Comparison of ENCODE assay signal across 16 mouse cellular contexts in the genomic region with DNA sequence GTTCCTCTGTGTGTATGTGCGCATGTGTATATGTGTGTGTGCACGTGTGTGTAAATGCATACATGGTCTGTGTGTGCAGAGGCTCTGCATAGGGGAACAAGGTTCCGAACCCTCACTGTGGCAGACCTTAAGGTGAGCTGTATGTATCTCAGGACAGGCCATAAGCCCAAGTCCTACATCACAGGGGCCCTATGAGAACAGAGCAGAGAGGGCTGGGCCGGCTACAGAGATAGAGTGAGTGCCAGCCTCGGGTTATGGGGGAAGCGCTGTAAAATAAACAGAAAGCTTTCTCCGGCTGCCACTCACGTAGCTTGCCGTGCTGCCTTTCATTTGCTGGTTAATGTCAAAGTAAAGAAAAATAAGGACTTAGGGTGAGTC. TPM values are rescaled to one million over a fixed set of nuclear protein-coding genes. Genes with fewer than 3 reads are reported as not detected.
DNase-seq lines count a peak whose midpoint lies in the region; ATAC-seq and TF ChIP-seq lines count a peak whose summit lies in the region.
"Had no signal": no experiment of that assay in that cellular context is flagged by ENCODE, and none has a peak within 500 bp of the region (broad histone marks: within the 10 kb centered on the region; RNA-seq: fewer than 3 reads in every experiment).

No protein-coding gene starts in this region.

- 53% methylated on average over 9 of the region's 9 CpGs for WGBS in heart, embryonic 12.5 days
- 60% methylated on average over 9 of the region's 9 CpGs for WGBS in heart, embryonic 11.5 days (ENCODE audit: insufficient replicate concordance)
- WGBS in lung, embryonic 16.5 days = 39% methylated on average over 9 of the region's 9 CpGs
- 44% methylated on average over 9 of the region's 9 CpGs for WGBS in intestine, embryonic 16.5 days
- WGBS in liver, embryonic 16.5 days (ENCODE audit: insufficient replicate concordance) = 72% methylated on average over 9 of the region's 9 CpGs
- WGBS in thymus, adult 2 months = 94% methylated on average over 9 of the region's 9 CpGs

- H3K4me3 ChIP-seq in heart, embryonic 12.5 days = no peak overlapping the region
- H3K4me3 ChIP-seq in heart, embryonic 11.5 days (ENCODE audit: low read depth, low read length) = no peak overlapping the region
- H3K4me3 ChIP-seq in lung, embryonic 16.5 days (ENCODE audit: low read length) = no peak overlapping the region
- H3K4me3 ChIP-seq in intestine, embryonic 16.5 days (ENCODE audit: low read length) = 0 out of 2 replicates have a peak overlapping the region, but pooled peaks have one; percentile 3
- H3K4me3 ChIP-seq in liver, embryonic 16.5 days (ENCODE audit: low read depth, low read length) = no peak overlapping the region
- H3K4me3 ChIP-seq in thymus, adult 2 months (ENCODE audit: control insufficient read depth, insufficient read depth, low read length) = no peak overlapping the region
- H3K4me3 ChIP-seq: gastrocnemius, adult 2 months; neural tube, embryonic 13.5 days had no signal

- peaks cover 22% of the 10 kb centered on the region for H3K4me1 ChIP-seq in heart, embryonic 12.5 days (replicated peaks)
- peaks cover 17% of the 10 kb centered on the region for H3K4me1 ChIP-seq in heart, embryonic 11.5 days (ENCODE audit: control insufficient read depth, insufficient read depth, low read length)
- H3K4me1 ChIP-seq in lung, embryonic 16.5 days (replicated peaks; ENCODE audit: control insufficient read depth, insufficient read depth, low read length) = peaks cover 8% of the 10 kb centered on the region
- peaks cover 12% of the 10 kb centered on the region for H3K4me1 ChIP-seq in intestine, embryonic 16.5 days (ENCODE audit: control insufficient read depth, insufficient read depth, low read length)
- H3K4me1 ChIP-seq in liver, embryonic 16.5 days (ENCODE audit: control insufficient read depth, low read depth, low read length) = peaks cover 25% of the 10 kb centered on the region
- H3K4me1 ChIP-seq in thymus, adult 2 months (replicated peaks; ENCODE audit: control insufficient read depth, insufficient read depth, low read length) = no peaks in the 10 kb centered on the region

- no peak overlapping the region for H3K27ac ChIP-seq in heart, embryonic 12.5 days (ENCODE audit: poor library complexity, severe bottlenecking)
- H3K27ac ChIP-seq in heart, embryonic 11.5 days (ENCODE audit: low read depth, low read length) = no peak overlapping the region
- no peak overlapping the region for H3K27ac ChIP-seq in lung, embryonic 16.5 days (ENCODE audit: low read length)
- no peak overlapping the region; the same call in 1 of the 2 replicates for H3K27ac ChIP-seq in intestine, embryonic 16.5 days (ENCODE audit: low read length)
- H3K27ac ChIP-seq in liver, embryonic 16.5 days (ENCODE audit: low read length) = peak overlapping the region; percentile 30; the same call in 1 of the 2 replicates
- H3K27ac ChIP-seq in thymus, adult 2 months (ENCODE audit: control insufficient read depth, insufficient read depth, low read length) = no peak overlapping the region
- H3K27ac ChIP-seq: gastrocnemius, adult 2 months; neural tube, embryonic 13.5 days had no signal

- DNase-seq in lung, postnatal 10 days = no peak
- no peak for DNase-seq in thymus, adult 2 months
- DNase-seq in frontal cortex, adult 2 months (ENCODE audit: extremely low spot score in 1 of 2, low spot score in 1 of 2) = no peak
- DNase-seq: cerebellum, adult 11-12 months; gastrocnemius, adult 2 months; heart, adult 11 months; kidney, adult 2 months; kidney, postnatal 25 days; thymus, postnatal 14 days had no signal

- 0 out of 2 replicates have a peak, but pooled peaks have one; percentile 20 for ATAC-seq in heart, embryonic 12.5 days (ENCODE audit: insufficient number of reproducible peaks, low FRiP score)
- ATAC-seq in heart, embryonic 11.5 days (replicated peaks; ENCODE audit: insufficient number of reproducible peaks, low FRiP score, low TSS enrichment) = no peak
- peak; percentile 53; the same call in 1 of the 2 replicates for ATAC-seq in lung, embryonic 16.5 days (ENCODE audit: low read depth)
- ATAC-seq in intestine, embryonic 16.5 days = peak; percentile 61
- no peak for ATAC-seq in liver, embryonic 16.5 days (ENCODE audit: low read depth)

- H3K9ac ChIP-seq in heart, embryonic 12.5 days = no peak overlapping the region
- H3K9ac ChIP-seq in heart, embryonic 11.5 days (ENCODE audit: low read depth, low read length) = no peak overlapping the region
- H3K9ac ChIP-seq in lung, embryonic 16.5 days (ENCODE audit: low read length) = no peak overlapping the region
- H3K9ac ChIP-seq in intestine, embryonic 16.5 days (ENCODE audit: low read depth, low read length) = no peak overlapping the region
- no peak overlapping the region for H3K9ac ChIP-seq in liver, embryonic 16.5 days (ENCODE audit: low read depth, low read length)
- H3K9ac ChIP-seq: neural tube, embryonic 13.5 days had no signal

- no peaks in the 10 kb centered on the region for H3K36me3 ChIP-seq in heart, embryonic 12.5 days
- H3K36me3 ChIP-seq in heart, embryonic 11.5 days (ENCODE audit: control insufficient read depth, insufficient read depth, low read length) = no peaks in the 10 kb centered on the region
- no peaks in the 10 kb centered on the region for H3K36me3 ChIP-seq in lung, embryonic 16.5 days (ENCODE audit: control insufficient read depth, insufficient read depth, low read length)
- no peaks in the 10 kb centered on the region for H3K36me3 ChIP-seq in intestine, embryonic 16.5 days (ENCODE audit: control insufficient read depth, insufficient read depth, low read length)
- no peaks in the 10 kb centered on the region for H3K36me3 ChIP-seq in liver, embryonic 16.5 days (ENCODE audit: control insufficient read depth, insufficient read depth)
- H3K36me3 ChIP-seq in thymus, adult 2 months (ENCODE audit: control insufficient read depth, insufficient read depth, low read length) = no peaks in the 10 kb centered on the region

- H3K9me3 ChIP-seq in heart, embryonic 12.5 days (replicated peaks) = no peaks in the 10 kb centered on the region
- H3K9me3 ChIP-seq in heart, embryonic 11.5 days (replicated peaks; ENCODE audit: control insufficient read depth, low read length) = no peaks in the 10 kb centered on the region
- H3K9me3 ChIP-seq in lung, embryonic 16.5 days (ENCODE audit: control insufficient read depth, low read length) = no peaks in the 10 kb centered on the region
- no peaks in the 10 kb centered on the region for H3K9me3 ChIP-seq in intestine, embryonic 16.5 days (ENCODE audit: control insufficient read depth, low read length)
- no peaks in the 10 kb centered on the region for H3K9me3 ChIP-seq in liver, embryonic 16.5 days (replicated peaks; ENCODE audit: control insufficient read depth, low read length)
- H3K9me3 ChIP-seq: neural tube, embryonic 13.5 days had no signal

- no peak overlapping the region; the same call in 1 of the 2 replicates for H3K4me2 ChIP-seq in heart, embryonic 12.5 days
- H3K4me2 ChIP-seq in heart, embryonic 11.5 days = no peak overlapping the region
- H3K4me2 ChIP-seq in lung, embryonic 16.5 days (ENCODE audit: low read depth, low read length) = no peak overlapping the region
- peak overlapping the region; percentile 41 for H3K4me2 ChIP-seq in intestine, embryonic 16.5 days (ENCODE audit: low read depth, low read length)
- peak overlapping the region; percentile 56; the same call in 1 of the 2 replicates for H3K4me2 ChIP-seq in liver, embryonic 16.5 days (ENCODE audit: low read depth, low read length)
- H3K4me2 ChIP-seq: neural tube, embryonic 13.5 days had no signal

- no peak for TF ChIP-seq CTCF in thymus, adult 2 months (IDR thresholded peaks at IDR 0.05; ENCODE audit: borderline replicate concordance, control insufficient read depth, extremely low read depth, insufficient read depth, low read length, poor library complexity)

- no peak for TF ChIP-seq POLR2A in thymus, adult 2 months (IDR thresholded peaks at IDR 0.05; ENCODE audit: control insufficient read depth, extremely low read depth, insufficient read depth, low read length, poor library complexity)

- no peaks in the 10 kb centered on the region for H3K27me3 ChIP-seq in heart, embryonic 12.5 days (replicated peaks)
- no peaks in the 10 kb centered on the region for H3K27me3 ChIP-seq in heart, embryonic 11.5 days (ENCODE audit: control insufficient read depth, insufficient read depth, low read length)
- no peaks in the 10 kb centered on the region for H3K27me3 ChIP-seq in lung, embryonic 16.5 days (ENCODE audit: control insufficient read depth, insufficient read depth, low read depth, low read length)
- H3K27me3 ChIP-seq in intestine, embryonic 16.5 days (replicated peaks; ENCODE audit: control insufficient read depth, insufficient read depth, low read length) = no peaks in the 10 kb centered on the region
- H3K27me3 ChIP-seq in liver, embryonic 16.5 days (ENCODE audit: control insufficient read depth, insufficient read depth, low read depth, low read length) = no peaks in the 10 kb centered on the region
- no peaks in the 10 kb centered on the region for H3K27me3 ChIP-seq in thymus, adult 2 months (ENCODE audit: control insufficient read depth, insufficient read depth, low read length)
- H3K27me3 ChIP-seq: neural tube, embryonic 13.5 days had no signal

RNA-seq across cellular contexts. Expression of a gene that starts 50.4 kb away (rescaled TPM):
- 0.05 and 0.06 TPM in 2 replicates for polyA plus RNA-seq in heart, embryonic 12.5 days (2016; fragmentation: Nextera tagmentation; extraction: Ambion mirVana)
- 0.13 and 0.15 TPM in 2 replicates for polyA plus RNA-seq in heart, embryonic 11.5 days (2014; fragmentation: Nextera tagmentation; extraction: Ambion mirVana)
- 0.08 TPM in 1 of 2 replicates, not detected in the other for polyA plus RNA-seq in lung, embryonic 16.5 days (2015; fragmentation: Nextera tagmentation; extraction: Ambion mirVana)
- polyA plus RNA-seq in intestine, embryonic 16.5 days (2015; fragmentation: Nextera tagmentation; extraction: Ambion mirVana) = 0.05 and 0.16 TPM in 2 replicates
- not detected in 2 replicates for polyA plus RNA-seq in liver, embryonic 16.5 days (2015; fragmentation: Nextera tagmentation; extraction: Ambion mirVana)
- polyA plus RNA-seq in thymus, adult 2 months (2012; rRNA removed) = 0.04 and 0.10 TPM in 2 replicates
- polyA plus RNA-seq in frontal cortex, adult 2 months (2012; rRNA removed) = 1.3 and 1.4 TPM in 2 replicates
- polyA plus RNA-seq: C2C12 had no signal

Comparison
In these comparisons a context has a peak if more than half of its experiments do, and no peak if none do; other contexts are left out.
1. ATAC-seq: peak in heart, embryonic 12.5 days (single experiment), lung, embryonic 16.5 days (single experiment) and intestine, embryonic 16.5 days (single experiment); none in heart, embryonic 11.5 days (single experiment) and liver, embryonic 16.5 days (single experiment).
2. H3K4me2 ChIP-seq: peak in intestine, embryonic 16.5 days (single experiment) and liver, embryonic 16.5 days (single experiment); none in heart, embryonic 12.5 days (single experiment), heart, embryonic 11.5 days (single experiment) and lung, embryonic 16.5 days (single experiment).